In genomic region chr4:135572276-135572675, GRCm38 (mm10) we compare ENCODE assay signal across 11 mouse cellular contexts. TPM values are rescaled to one million over a fixed set of nuclear protein-coding genes. Genes with fewer than 3 reads are reported as not detected.
DNase-seq lines count a peak whose midpoint lies in the region; ATAC-seq lines count a peak whose summit lies in the region.
"Had no signal": no experiment of that assay in that cellular context is flagged by ENCODE, and none has a peak within 500 bp of the region (broad histone marks: within the 10 kb centered on the region; RNA-seq: fewer than 3 reads in every experiment).

No protein-coding gene starts in this region.

- H3K36me3 ChIP-seq in heart, embryonic 13.5 days = no peaks in the 10 kb centered on the region
- H3K36me3 ChIP-seq in midbrain, embryonic 13.5 days = no peaks in the 10 kb centered on the region
- H3K36me3 ChIP-seq in midbrain, embryonic 15.5 days (replicated peaks) = no peaks in the 10 kb centered on the region

- peak overlapping the region; percentile 50 for H3K4me3 ChIP-seq in heart, embryonic 13.5 days
- H3K4me3 ChIP-seq in midbrain, embryonic 13.5 days (replicated peaks) = 0 out of 2 replicates have a peak overlapping the region, but pooled peaks have one; percentile 1
- no peak overlapping the region for H3K4me3 ChIP-seq in midbrain, embryonic 15.5 days

- no peak for ATAC-seq in heart, embryonic 13.5 days (ENCODE audit: extremely low read depth, insufficient number of reproducible peaks, low FRiP score, low TSS enrichment)
- no peak for ATAC-seq in midbrain, embryonic 13.5 days
- ATAC-seq in midbrain, embryonic 15.5 days (replicated peaks) = no peak
- ATAC-seq: CD4-positive, CD25-positive, alpha-beta regulatory T cell, adult 4 months had no signal

- intact Hi-C loops in heart, postnatal 14 days (cut with DNase I) = loop anchor here (5.0 kb wide), 1 partner anchor 95 kb away; no protein-coding TSS in a partner anchor
- intact Hi-C loops in gastrocnemius, postnatal 36 days (cut with DNase I) = loop anchor here (5.0 kb wide), 1 partner anchor 85 kb away; no protein-coding TSS in a partner anchor

- H3K9me3 ChIP-seq in heart, embryonic 13.5 days = no peaks in the 10 kb centered on the region
- H3K9me3 ChIP-seq in midbrain, embryonic 13.5 days = no peaks in the 10 kb centered on the region
- H3K9me3 ChIP-seq in midbrain, embryonic 15.5 days = no peaks in the 10 kb centered on the region

- peak overlapping the region; percentile 83; the same call in 1 of the 2 replicates for H3K27ac ChIP-seq in heart, embryonic 13.5 days (replicated peaks)
- H3K27ac ChIP-seq in midbrain, embryonic 13.5 days = no peak overlapping the region
- H3K27ac ChIP-seq in midbrain, embryonic 15.5 days = no peak overlapping the region
- H3K27ac ChIP-seq: macrophage had no signal

- H3K4me1 ChIP-seq in heart, embryonic 13.5 days = peaks cover 69% of the 10 kb centered on the region
- peaks cover 65% of the 10 kb centered on the region for H3K4me1 ChIP-seq in midbrain, embryonic 13.5 days (replicated peaks)
- H3K4me1 ChIP-seq in midbrain, embryonic 15.5 days = peaks cover 42% of the 10 kb centered on the region

- H3K9ac ChIP-seq in heart, embryonic 13.5 days = peak overlapping the region; percentile 77
- no peak overlapping the region for H3K9ac ChIP-seq in midbrain, embryonic 13.5 days (replicated peaks)
- no peak overlapping the region for H3K9ac ChIP-seq in midbrain, embryonic 15.5 days

- 37% methylated on average over 8 of the region's 8 CpGs for WGBS in heart, embryonic 13.5 days
- 43% methylated on average over 8 of the region's 8 CpGs for WGBS in midbrain, embryonic 13.5 days
- WGBS in midbrain, embryonic 15.5 days = 40% methylated on average over 8 of the region's 8 CpGs

- peak overlapping the region; percentile 70 for H3K4me2 ChIP-seq in heart, embryonic 13.5 days
- peak overlapping the region; percentile 56; the same call in 1 of the 2 replicates for H3K4me2 ChIP-seq in midbrain, embryonic 13.5 days (replicated peaks)
- H3K4me2 ChIP-seq in midbrain, embryonic 15.5 days = no peak overlapping the region

- no peak for DNase-seq in heart, postnatal 14 days
- peak; percentile 26 for DNase-seq in induced T-regulatory cell, adult 2 months (ENCODE audit: low read depth)
- DNase-seq in urinary bladder, postnatal 25 days (ENCODE audit: low spot score) = no peak
- DNase-seq in gastrocnemius, postnatal 36 days = no peak
- DNase-seq in cerebellum, adult 11 months = no peak
- DNase-seq: kidney, postnatal 4 days had no signal

- H3K27me3 ChIP-seq in heart, embryonic 13.5 days (replicated peaks) = peaks cover 67% of the 10 kb centered on the region
- H3K27me3 ChIP-seq in midbrain, embryonic 13.5 days = peaks cover 76% of the 10 kb centered on the region
- peaks cover 33% of the 10 kb centered on the region for H3K27me3 ChIP-seq in midbrain, embryonic 15.5 days (replicated peaks)

RNA-seq across cellular contexts. Expression of gene Grhl3, which starts 1.2 kb away (rescaled TPM):
- polyA plus RNA-seq in heart, embryonic 13.5 days (2015; fragmentation: Nextera tagmentation; extraction: Ambion mirVana) = 4.4 and 4.8 TPM in 2 replicates
- total RNA-seq in heart, postnatal 14 days (2021) = not detected
- polyA plus RNA-seq in midbrain, embryonic 13.5 days (2015; fragmentation: Nextera tagmentation; extraction: Ambion mirVana) = 2.1 and 2.8 TPM in 2 replicates
- 1.5 TPM in 2 replicates for polyA plus RNA-seq in midbrain, embryonic 15.5 days (2015; fragmentation: Nextera tagmentation; extraction: Ambion mirVana)
- under 1 TPM; 0.08 to 0.20 TPM for total RNA-seq in gastrocnemius, postnatal 36 days (2021)
- polyA plus RNA-seq: CD4-positive, CD25-positive, alpha-beta regulatory T cell, adult 4 months; macrophage had no signal
